Mouse (Mus musculus) neural tube, embryonic 12.5 days (tissue): ENCODE results near the gene 2200002J24Rik. TPM values are rescaled to one million over a fixed set of nuclear protein-coding genes. Genes with fewer than 3 reads are reported as not detected.

Source experiments
- ATAC-seq: fragments of 200-750 bp; cut with Nextera tagmentation; 2 replicates; pipeline ENCODE4 v1.8.0; 2017; ENCODE audit warnings: low read depth, mild to moderate bottlenecking, moderate TSS enrichment, moderate library complexity; ENCODE audit not compliant: low FRiP score
- H3K27ac ChIP-seq: fragments of 300-500 bp; sonication (generic); 2 replicates; pipeline ENCODE4 v1.5.1; 2016
- H3K27me3 ChIP-seq: fragments of 300-500 bp; sonication (generic); replicated peaks from 2 replicates; pipeline ENCODE4 v1.6.1; 2016; ENCODE audit warnings: mild to moderate bottlenecking
- H3K36me3 ChIP-seq: fragments of 300-500 bp; sonication (generic); 2 replicates; pipeline ENCODE4 v1.6.1; 2016; ENCODE audit warnings: mild to moderate bottlenecking
- H3K4me1 ChIP-seq: fragments of 300-500 bp; sonication (generic); 2 replicates; pipeline ENCODE4 v1.6.1; 2016
- H3K4me2 ChIP-seq: fragments of 300-500 bp; sonication (generic); replicated peaks from 2 replicates; pipeline ENCODE4 v1.6.1; 2016; ENCODE audit warnings: mild to moderate bottlenecking
- H3K4me3 ChIP-seq: fragments of 300-500 bp; sonication (generic); 2 replicates; pipeline ENCODE4 v1.5.1; 2016
- H3K9ac ChIP-seq: fragments of 300-500 bp; sonication (generic); 2 replicates; pipeline ENCODE4 v1.6.1; 2016; ENCODE audit warnings: mild to moderate bottlenecking
- H3K9me3 ChIP-seq: fragments of 300-500 bp; sonication (generic); 2 replicates; pipeline ENCODE4 v1.6.1; 2016; ENCODE audit warnings: mild to moderate bottlenecking
- WGBS: fragments of 180-500 bp; shearing (Covaris S2); methylation state at CpG from one replicate; pipeline ENCODE4 v1.1.7; 2016; 5-methylcytosine and 5-hydroxymethylcytosine counted together
- polyA plus RNA-seq: library from polyadenylated mRNA; unstranded; fragments of >200 nt; fragmentation: Nextera tagmentation; extraction: Ambion mirVana; gene quantifications from 2 replicates; pipeline ENCODE4 v1.2.1, GENCODE M21; 2016

Gene 2200002J24Rik
- polyA plus RNA-seq, 1 experiment from 2014 or later = not detected

GRCm38 (mm10) chr7:30706214-30706882, 7.6 kb downstream of the 2200002J24Rik start:
- H3K4me1 ChIP-seq = no peaks in the 10 kb centered on the region
- no peaks in the 10 kb centered on the region for H3K9me3 ChIP-seq
- no peaks in the 10 kb centered on the region for H3K27me3 ChIP-seq
- H3K4me3 ChIP-seq = no peak overlapping the region
- ATAC-seq = no peak
- no peak overlapping the region for H3K9ac ChIP-seq
- no peaks in the 10 kb centered on the region for H3K36me3 ChIP-seq
- WGBS = 81% methylated on average over 8 of the region's 8 CpGs
- no peak overlapping the region for H3K27ac ChIP-seq
- H3K4me2 ChIP-seq = no peak overlapping the region

GRCm38 (mm10) chr7:30707441-30707840, 8.7 kb downstream of the 2200002J24Rik start:
- Histone ChIP-seq H3K4me1 (no peaks in the 10 kb centered on the region), H3K36me3 (no peaks in the 10 kb centered on the region), H3K27me3 (no peaks in the 10 kb centered on the region), H3K4me2 (no peak overlapping the region), H3K9me3 (no peaks in the 10 kb centered on the region), H3K27ac (no peak overlapping the region), H3K9ac (no peak overlapping the region), H3K4me3 (no peak overlapping the region)
- 92% methylated on average over 1 of the region's 1 CpGs for WGBS
- no peak for ATAC-seq

- Histone ChIP-seq H3K4me2 (no peak within 1 kb of the TSS), H3K9me3 (no peaks in the 10 kb centered on the region), H3K4me1 (no peaks in the 10 kb centered on the region; the same call in 1 of the 2 replicates), H3K4me3 (no peak within 1 kb of the TSS), H3K27me3 (peaks cover 11% of the 10 kb centered on the region; the same call in 1 of the 2 replicates), H3K36me3 (no peaks in the 10 kb centered on the region), H3K9ac (no peak within 1 kb of the TSS), H3K27ac (no peak within 1 kb of the TSS)
- 88% methylated on average over 3 of the region's 3 CpGs for WGBS
- no peak for ATAC-seq
Observed at GRCm38 (mm10) chr7:30711942-30712341, 13.2 kb downstream of the 2200002J24Rik start, which contains the start of gene Atp4a. Atp4a (plus strand) TSS chr7:30712209.

- Histone ChIP-seq H3K9me3 (no peaks in the 10 kb centered on the region), H3K4me3 (peak overlapping the region; percentile 25), H3K27ac (no peak overlapping the region), H3K4me1 (peaks cover 5% of the 10 kb centered on the region; the same call in 1 of the 2 replicates), H3K4me2 (peak overlapping the region; percentile 59), H3K9ac (no peak overlapping the region), H3K27me3 (peaks cover 29% of the 10 kb centered on the region; the same call in 1 of the 2 replicates), H3K36me3 (no peaks in the 10 kb centered on the region)
- peak; percentile 85 for ATAC-seq
- WGBS = 3% methylated on average over 43 of the region's 43 CpGs
Observed at GRCm38 (mm10) chr7:30717006-30717715, 18.4 kb downstream of the 2200002J24Rik start.

- Histone ChIP-seq H3K9me3 (no peaks in the 10 kb centered on the region), H3K36me3 (no peaks in the 10 kb centered on the region), H3K27ac (no peak overlapping the region), H3K4me1 (peaks cover 5% of the 10 kb centered on the region; the same call in 1 of the 2 replicates), H3K9ac (no peak overlapping the region), H3K4me3 (peak overlapping the region; percentile 20), H3K4me2 (peak overlapping the region; percentile 59), H3K27me3 (peaks cover 29% of the 10 kb centered on the region; the same call in 1 of the 2 replicates)
- 9% methylated on average over 14 of the region's 14 CpGs for WGBS
- peak; percentile 42 for ATAC-seq
Observed at GRCm38 (mm10) chr7:30717716-30718046, 19.0 kb downstream of the 2200002J24Rik start.

GRCm38 (mm10) chr7:30719669-30720068, 20.9 kb downstream of the 2200002J24Rik start:
- 90% methylated on average over 5 of the region's 5 CpGs for WGBS

GRCm38 (mm10) chr7:30721286-30721685, 22.6 kb downstream of the 2200002J24Rik start:
- Histone ChIP-seq H3K9me3 (no peaks in the 10 kb centered on the region), H3K4me2 (no peak overlapping the region), H3K27me3 (peaks cover 25% of the 10 kb centered on the region; the same call in 1 of the 2 replicates), H3K36me3 (peaks cover 3% of the 10 kb centered on the region; the same call in 1 of the 2 replicates), H3K9ac (no peak overlapping the region), H3K27ac (no peak overlapping the region), H3K4me3 (no peak overlapping the region), H3K4me1 (peaks cover 5% of the 10 kb centered on the region; the same call in 1 of the 2 replicates)
- 65% methylated on average over 7 of the region's 7 CpGs for WGBS
- no peak for ATAC-seq

More at GRCm38 (mm10) chr7:30719669-30720068, 20.9 kb downstream of the 2200002J24Rik start:
- Histone ChIP-seq H3K9ac (no peak overlapping the region), H3K4me1 (peaks cover 5% of the 10 kb centered on the region; the same call in 1 of the 2 replicates), H3K4me2 (no peak overlapping the region), H3K36me3 (no peaks in the 10 kb centered on the region), H3K27me3 (peaks cover 29% of the 10 kb centered on the region; the same call in 1 of the 2 replicates), H3K27ac (no peak overlapping the region), H3K4me3 (no peak overlapping the region), H3K9me3 (no peaks in the 10 kb centered on the region)
- ATAC-seq = no peak

- H3K36me3 ChIP-seq = peaks cover 3% of the 10 kb centered on the region; the same call in 1 of the 2 replicates
- H3K4me2 ChIP-seq = no peak overlapping the region
- ATAC-seq = no peak
- no peak overlapping the region for H3K9ac ChIP-seq
- no peaks in the 10 kb centered on the region for H3K9me3 ChIP-seq
- 0 out of 2 replicates have a peak, but pooled peaks cover 5% of the 10 kb centered on the region for H3K27me3 ChIP-seq
- H3K4me3 ChIP-seq = no peak overlapping the region
- WGBS = 78% methylated on average over 6 of the region's 6 CpGs
- H3K27ac ChIP-seq = no peak overlapping the region
- H3K4me1 ChIP-seq = peaks cover 5% of the 10 kb centered on the region
Observed at GRCm38 (mm10) chr7:30723274-30723953, 24.7 kb downstream of the 2200002J24Rik start.

GRCm38 (mm10) chr7:30728214-30728613, 29.5 kb downstream of the 2200002J24Rik start:
- H3K9ac ChIP-seq = peak overlapping the region; percentile 77
- H3K4me1 ChIP-seq = peaks cover 16% of the 10 kb centered on the region
- H3K27me3 ChIP-seq = no peaks in the 10 kb centered on the region
- ATAC-seq = no peak
- H3K4me2 ChIP-seq = peak overlapping the region; percentile 62
- no peaks in the 10 kb centered on the region for H3K9me3 ChIP-seq
- H3K4me3 ChIP-seq = no peak overlapping the region
- H3K36me3 ChIP-seq = peaks cover 14% of the 10 kb centered on the region
- H3K27ac ChIP-seq = no peak overlapping the region
- 92% methylated on average over 6 of the region's 6 CpGs for WGBS

GRCm38 (mm10) chr7:30728739-30729395, 30.1 kb downstream of the 2200002J24Rik start:
- H3K27me3 ChIP-seq = no peaks in the 10 kb centered on the region
- peak overlapping the region; percentile 62 for H3K4me2 ChIP-seq
- H3K36me3 ChIP-seq = peaks cover 20% of the 10 kb centered on the region
- peak overlapping the region; percentile 64 for H3K4me3 ChIP-seq
- peak; percentile 39 for ATAC-seq
- H3K9ac ChIP-seq = peak overlapping the region; percentile 77
- H3K9me3 ChIP-seq = no peaks in the 10 kb centered on the region
- 8% methylated on average over 26 of the region's 26 CpGs for WGBS
- 0 out of 2 replicates have a peak overlapping the region, but pooled peaks have one; percentile 15 for H3K27ac ChIP-seq
- H3K4me1 ChIP-seq = peaks cover 16% of the 10 kb centered on the region

- WGBS = under 1% methylated on average over 60 of the region's 60 CpGs
- Histone ChIP-seq H3K9ac (peak within 1 kb of the TSS; percentile 77), H3K4me2 (peak within 1 kb of the TSS; percentile 62), H3K36me3 (peaks cover 24% of the 10 kb centered on the region), H3K4me1 (peaks cover 16% of the 10 kb centered on the region), H3K4me3 (peak within 1 kb of the TSS; percentile 64), H3K27me3 (no peaks in the 10 kb centered on the region), H3K27ac (peak within 1 kb of the TSS; percentile 83), H3K9me3 (no peaks in the 10 kb centered on the region)
- peak; percentile 98 for ATAC-seq
Observed at GRCm38 (mm10) chr7:30729396-30730063, 30.8 kb downstream of the 2200002J24Rik start, which contains the start of gene Tmem147. Tmem147 (minus strand) TSS chr7:30729540.
